Mouse (Mus musculus): ENCODE results near the gene Srgap2.

Srgap2 gene

GRCm38 (mm10) chr1:131417821-131418660 is 109.1 kb downstream of the Srgap2 start:
- no peak for DNase-seq (ENCODE audit: low spot score)

GRCm38 (mm10) chr1:131417059-131417750 is 109.9 kb downstream of the Srgap2 start:
- no peak for DNase-seq (ENCODE audit: low spot score)

DNA sequence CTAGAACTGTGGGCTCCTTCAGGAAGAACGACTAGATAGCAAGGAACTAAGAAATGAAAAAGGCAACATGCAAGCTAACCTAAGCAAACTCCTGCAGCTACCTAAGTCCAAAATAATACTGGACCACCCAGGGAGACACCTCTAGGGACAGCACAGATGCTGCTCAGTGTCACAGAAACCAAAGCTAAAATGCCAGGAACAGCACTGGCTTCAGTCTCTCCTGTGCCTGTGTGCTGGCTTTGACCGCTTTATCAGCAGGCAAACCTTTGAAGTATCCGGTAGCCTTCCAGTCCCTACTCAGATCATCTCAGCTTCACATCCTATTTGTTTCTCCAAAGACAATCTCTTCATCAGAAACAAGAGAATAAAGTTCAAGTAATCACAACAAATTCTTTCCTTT is 123.6 kb downstream of the Srgap2 start:
- DNase-seq (ENCODE audit: low spot score): no peak

DNA sequence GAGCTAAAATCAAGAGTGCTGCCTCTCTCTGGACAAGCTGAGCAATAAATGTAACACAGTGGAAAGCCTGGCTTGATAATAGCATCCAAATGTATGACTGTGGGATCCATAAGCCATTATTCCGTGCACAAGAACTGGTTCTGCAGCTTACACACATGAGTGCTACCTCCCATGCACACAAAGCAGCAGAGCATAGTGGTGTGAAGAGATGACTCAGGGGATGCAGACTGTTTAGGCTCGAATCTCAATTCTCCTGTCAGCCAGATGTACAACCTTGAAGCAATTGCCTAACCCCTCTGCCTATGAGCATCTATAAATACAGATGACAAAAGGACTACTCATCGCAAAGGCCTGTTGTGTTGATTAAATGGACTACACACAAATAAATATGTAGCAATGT is 126.3 kb downstream of the Srgap2 start:
- DNase-seq (ENCODE audit: low spot score): no peak

DNA sequence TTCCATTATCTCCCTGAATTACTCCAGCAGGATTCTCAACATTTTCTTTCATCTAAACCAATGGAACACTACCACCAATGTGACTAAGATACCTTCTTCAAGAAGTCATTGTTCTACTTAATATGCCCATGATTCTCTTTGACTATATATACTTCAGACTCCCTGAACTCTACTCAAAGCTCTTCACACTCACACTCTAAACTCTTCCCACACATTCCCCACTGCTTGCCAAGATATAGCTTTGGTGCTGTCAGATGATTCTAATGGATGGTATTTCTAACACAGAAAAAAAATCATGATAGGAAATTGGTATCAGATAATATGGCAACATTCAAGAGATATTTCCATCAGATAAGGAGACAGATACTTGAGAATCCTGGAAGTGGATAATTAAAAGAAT is 129.0 kb downstream of the Srgap2 start:
- DNase-seq (ENCODE audit: low spot score): no peak

DNA sequence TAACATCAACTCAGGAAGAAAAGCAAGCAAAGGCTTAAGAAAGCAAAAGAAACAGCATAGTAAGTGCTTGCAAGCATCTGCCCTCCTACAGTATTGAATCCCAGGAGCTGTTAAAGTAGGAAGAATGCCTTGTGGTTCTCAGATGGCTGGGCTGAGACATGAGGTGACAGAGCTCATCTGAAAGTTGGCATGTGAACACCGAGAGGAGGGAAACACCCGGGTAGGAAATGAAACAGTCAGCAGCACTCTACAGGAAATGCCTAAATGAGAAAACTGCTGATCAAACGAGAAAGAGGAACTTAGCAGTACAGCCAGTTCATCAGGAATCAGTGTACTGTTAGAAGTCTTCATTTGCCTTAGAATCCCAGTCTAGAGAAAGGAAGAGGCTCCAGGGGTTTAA is 142.7 kb downstream of the Srgap2 start:
- no peak for DNase-seq (ENCODE audit: low spot score)

- DNase-seq (ENCODE audit: low spot score): no peak
Measured at GRCm38 (mm10) chr1:131382184-131382583, 145.0 kb downstream of the Srgap2 start.

DNA sequence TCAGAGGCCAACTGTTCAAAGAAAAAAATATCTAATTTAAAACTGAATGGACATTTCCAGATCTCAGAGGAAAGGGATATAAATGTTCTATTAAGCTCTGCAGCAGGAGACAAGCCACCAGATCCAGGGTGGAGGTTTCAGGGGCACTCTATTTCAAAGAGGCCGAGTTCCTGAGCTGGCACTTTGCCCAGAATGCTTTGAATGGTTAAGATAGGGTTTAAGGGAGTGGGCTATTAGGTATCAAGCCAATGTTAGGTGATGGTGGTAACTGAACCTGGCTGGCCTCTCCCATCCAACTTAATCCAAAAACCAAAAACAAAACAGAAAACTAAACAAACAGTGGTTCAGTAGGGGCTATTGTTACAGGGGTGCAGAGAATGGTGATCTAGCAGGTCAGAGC is 146.9 kb downstream of the Srgap2 start:
- no peak for DNase-seq (ENCODE audit: low spot score)

DNA sequence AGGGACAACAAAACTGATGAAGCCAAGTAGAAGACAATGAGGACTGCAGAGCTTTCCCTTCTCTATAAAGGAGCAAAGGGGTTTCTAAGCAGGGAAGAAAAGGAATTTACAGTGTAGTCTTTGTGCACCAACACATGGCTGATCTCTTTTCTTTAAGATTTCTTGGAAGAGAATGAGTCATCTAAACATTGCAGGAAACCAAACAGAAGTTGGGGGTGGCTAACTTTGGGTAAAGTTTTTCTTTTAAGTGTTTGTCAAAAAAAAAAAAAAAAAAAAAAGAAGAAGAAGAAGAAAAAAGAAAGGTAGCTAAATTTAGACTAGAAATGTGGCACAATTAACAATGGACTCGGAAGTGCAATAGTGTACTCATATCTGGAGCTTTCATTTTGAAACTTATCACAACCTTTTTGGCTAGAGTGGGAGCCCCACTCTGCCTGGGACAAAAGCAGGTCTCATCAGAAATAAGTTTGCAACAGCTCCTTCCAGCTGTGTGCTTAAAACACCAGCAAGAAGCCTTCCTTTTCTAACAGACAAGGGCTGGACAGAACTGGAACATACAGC is 148.2 kb downstream of the Srgap2 start:
- no peak for DNase-seq (ENCODE audit: low spot score)

GRCm38 (mm10) chr1:131378081-131378913 is 148.9 kb downstream of the Srgap2 start:
- DNase-seq (ENCODE audit: low spot score): no peak

GRCm38 (mm10) chr1:131365832-131366231 is 161.3 kb downstream of the Srgap2 start:
- DNase-seq (ENCODE audit: low spot score): no peak

DNA sequence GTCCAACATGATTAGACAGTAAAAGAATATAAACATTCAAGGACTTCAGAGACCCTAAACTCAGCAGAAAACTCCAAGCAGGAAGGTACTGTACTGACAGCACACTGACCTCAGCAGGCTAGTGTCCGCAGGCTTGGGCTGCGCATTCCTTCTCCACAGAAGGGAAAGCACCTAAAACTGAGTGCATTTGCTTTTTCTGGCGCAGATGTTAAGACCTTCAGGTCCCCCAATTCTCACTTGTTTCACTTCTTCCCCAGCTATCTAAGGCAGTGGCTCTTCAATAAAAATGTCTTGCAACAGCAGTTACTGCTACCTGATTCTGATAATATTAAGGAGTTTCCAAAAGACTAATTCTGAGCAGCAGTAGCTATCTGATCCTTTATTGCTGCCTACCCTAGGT is 162.7 kb downstream of the Srgap2 start:
- no peak for DNase-seq (ENCODE audit: low spot score)

GRCm38 (mm10) chr1:131363887-131364286 is 163.3 kb downstream of the Srgap2 start:
- no peak for DNase-seq (ENCODE audit: low spot score)

GRCm38 (mm10) chr1:131362089-131362488 is 165.1 kb downstream of the Srgap2 start:
- no peak for DNase-seq (ENCODE audit: low spot score)

GRCm38 (mm10) chr1:131360800-131361199 is 166.4 kb downstream of the Srgap2 start:
- DNase-seq (ENCODE audit: low spot score): no peak

DNA sequence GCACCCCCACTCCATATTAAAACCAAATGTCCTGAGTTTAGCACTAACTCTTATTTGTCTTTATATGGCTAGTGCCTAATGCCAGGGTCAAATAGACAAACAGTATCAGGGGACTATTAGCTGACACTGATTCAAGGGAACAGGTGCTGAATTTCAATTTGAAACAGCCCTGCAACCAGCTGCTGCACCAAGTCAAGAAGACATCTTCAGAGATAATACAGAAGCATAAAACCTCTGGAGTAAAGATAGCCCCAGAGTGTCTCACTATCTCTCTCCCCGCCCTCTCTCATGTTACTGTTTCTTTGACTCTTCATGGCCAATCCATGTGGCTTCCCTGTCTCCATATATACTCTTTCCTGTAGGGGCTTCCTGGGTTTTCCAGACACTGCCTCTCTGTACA is 167.5 kb downstream of the Srgap2 start:
- no peak for DNase-seq (ENCODE audit: low spot score)

DNA sequence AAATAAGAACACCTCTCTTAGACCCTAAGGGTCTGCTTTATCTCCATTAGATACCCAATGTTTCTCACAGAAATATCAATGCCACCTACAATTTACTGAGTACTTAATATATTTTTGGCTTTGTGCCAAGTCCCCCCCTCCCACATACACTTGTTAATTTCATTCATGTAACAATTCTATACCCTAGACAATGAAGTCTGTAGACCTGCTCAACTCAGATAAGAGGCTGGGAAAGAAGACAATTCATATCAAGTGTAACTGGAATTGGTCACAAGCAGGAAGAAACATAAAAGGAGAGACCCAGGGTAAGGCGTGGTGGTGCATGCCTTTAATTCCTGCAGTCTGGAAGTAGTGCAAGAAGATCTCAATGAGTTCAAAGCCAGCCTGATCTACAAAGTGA is 169.9 kb downstream of the Srgap2 start:
- no peak for DNase-seq (ENCODE audit: low spot score)

DNA sequence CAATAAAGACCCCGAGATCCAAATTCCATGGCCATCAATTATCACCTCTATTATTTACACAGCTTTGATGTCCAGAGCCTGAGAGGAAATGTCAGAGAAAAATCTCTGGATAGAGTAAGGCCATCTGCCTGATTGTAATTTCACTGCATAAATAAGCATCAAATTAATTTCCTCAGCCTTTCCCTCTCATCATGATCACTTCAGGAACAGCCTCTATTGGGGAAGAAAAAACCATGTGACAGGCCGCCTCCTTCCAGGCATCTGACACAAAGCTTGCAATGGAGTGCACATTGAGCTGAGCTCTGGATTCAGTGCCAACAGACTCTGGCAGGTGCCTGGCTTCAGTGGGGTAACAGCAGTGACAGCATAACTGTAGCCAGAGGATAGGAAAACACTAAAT is 175.7 kb downstream of the Srgap2 start:
- DNase-seq (ENCODE audit: low spot score): no peak

GRCm38 (mm10) chr1:131349993-131350510 is 177.1 kb downstream of the Srgap2 start:
- DNase-seq (ENCODE audit: low spot score): no peak

DNA sequence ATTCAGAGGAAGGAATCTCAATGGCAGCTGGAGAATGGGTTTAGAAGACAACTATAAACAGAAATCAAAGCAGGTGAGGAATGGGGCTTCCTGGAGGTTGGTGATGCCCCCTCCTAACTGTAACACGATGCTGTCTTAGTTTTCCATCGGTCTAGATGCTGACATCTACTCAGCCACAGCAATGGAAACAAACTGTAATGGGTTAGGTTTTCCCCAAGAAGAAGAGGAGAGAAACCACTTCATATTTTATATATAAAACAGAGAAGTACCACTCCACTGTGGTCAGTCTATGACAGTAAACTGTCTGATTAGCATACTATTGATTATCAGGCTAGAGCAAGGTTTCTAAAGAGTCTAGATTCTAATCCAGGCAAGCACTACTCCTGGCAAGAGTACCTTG is 179.4 kb downstream of the Srgap2 start:
- DNase-seq (ENCODE audit: low spot score): no peak

GRCm38 (mm10) chr1:131346916-131347555 is 180.1 kb downstream of the Srgap2 start:
- no peak for DNase-seq (ENCODE audit: low spot score)

All from ovary, postnatal 10 days (tissue).